In the genomic region with DNA sequence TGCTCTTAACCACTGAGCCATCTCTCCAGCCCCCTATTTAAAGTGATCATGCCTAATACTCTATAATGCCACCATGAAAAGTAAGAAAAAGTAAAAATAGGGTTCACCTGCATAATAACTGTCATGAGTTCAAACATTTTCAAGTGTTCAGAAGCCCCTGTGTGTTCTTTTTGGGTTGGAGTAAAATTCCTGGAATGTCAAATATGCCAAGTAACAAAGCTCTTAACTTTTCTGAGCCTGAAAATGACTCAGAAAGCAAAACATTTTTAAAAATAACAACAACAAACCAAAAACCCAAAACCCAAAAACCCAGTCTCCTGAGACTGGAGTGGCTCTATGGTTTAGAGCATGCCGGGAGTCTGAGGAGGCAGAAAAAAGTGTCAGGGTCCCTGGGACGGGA, we compare ENCODE assay signal across 16 mouse cellular contexts.
"Had no signal": no experiment of that assay in that cellular context is flagged by ENCODE, and none has a peak within 500 bp of the region (broad histone marks: within the 10 kb centered on the region; RNA-seq: fewer than 3 reads in every experiment).

No protein-coding gene starts in this region.

- H3K9ac ChIP-seq: neural tube, embryonic 13.5 days; neural tube, embryonic 15.5 days; stomach, embryonic 15.5 days had no signal

- H3K27ac ChIP-seq: neural tube, embryonic 13.5 days; neural tube, embryonic 15.5 days; stomach, embryonic 15.5 days; stomach, postnatal 0 days had no signal

- H3K4me2 ChIP-seq: neural tube, embryonic 13.5 days; neural tube, embryonic 15.5 days; stomach, embryonic 15.5 days had no signal

- H3K9me3 ChIP-seq: neural tube, embryonic 13.5 days; neural tube, embryonic 15.5 days; stomach, embryonic 15.5 days had no signal

- H3K4me3 ChIP-seq: neural tube, embryonic 13.5 days; neural tube, embryonic 15.5 days; stomach, embryonic 15.5 days had no signal

- DNase-seq: retina, postnatal 1 day; right cerebral cortex, adult 18-20 months; right cerebral cortex, postnatal 14 days; right cerebral cortex, postnatal 25 days; right cerebral cortex, postnatal 4 days; spleen, adult 18-20 months; thymus, adult 18-20 months; thymus, adult 2 months; thymus, postnatal 14 days; thymus, postnatal 25 days; thymus, postnatal 36 days; thymus, postnatal 4 days had no signal

- H3K27me3 ChIP-seq: neural tube, embryonic 13.5 days; neural tube, embryonic 15.5 days; stomach, embryonic 15.5 days had no signal

- H3K4me1 ChIP-seq: neural tube, embryonic 13.5 days; neural tube, embryonic 15.5 days; stomach, embryonic 15.5 days had no signal
